Mouse (Mus musculus) midbrain, embryonic 13.5 days (tissue): Measurements from ENCODE around the gene Mylk3. TPM values are rescaled to one million over a fixed set of nuclear protein-coding genes. Genes with fewer than 3 reads are reported as not detected.

Source experiments
- ATAC-seq: fragments of 200-750 bp; cut with Nextera tagmentation; 2 replicates; pipeline ENCODE4 v1.8.0; 2017; ENCODE audit warnings: mild to moderate bottlenecking, moderate TSS enrichment, moderate library complexity
- H3K27ac ChIP-seq: fragments of 300-500 bp; sonication (generic); 2 replicates; pipeline ENCODE4 v1.5.1; 2015; ENCODE audit warnings: inconsistent platforms, mild to moderate bottlenecking, moderate library complexity
- H3K27me3 ChIP-seq: fragments of 300-500 bp; sonication (generic); 2 replicates; pipeline ENCODE4 v1.6.1; 2015; ENCODE audit warnings: mild to moderate bottlenecking, inconsistent platforms
- H3K36me3 ChIP-seq: fragments of 300-500 bp; sonication (generic); 2 replicates; pipeline ENCODE4 v1.6.1; 2015; ENCODE audit warnings: mild to moderate bottlenecking, inconsistent platforms
- H3K4me1 ChIP-seq: fragments of 300-500 bp; sonication (generic); replicated peaks from 2 replicates; pipeline ENCODE4 v1.6.1; 2015; ENCODE audit warnings: inconsistent platforms
- H3K4me2 ChIP-seq: fragments of 300-500 bp; sonication (generic); replicated peaks from 2 replicates; pipeline ENCODE4 v1.6.1; 2015; ENCODE audit warnings: moderate library complexity, mild to moderate bottlenecking, inconsistent platforms
- H3K4me3 ChIP-seq: fragments of 300-500 bp; sonication (generic); replicated peaks from 2 replicates; pipeline ENCODE4 v1.5.1; 2015; ENCODE audit warnings: mild to moderate bottlenecking, inconsistent platforms
- H3K9ac ChIP-seq: fragments of 300-500 bp; sonication (generic); replicated peaks from 2 replicates; pipeline ENCODE4 v1.6.1; 2015; ENCODE audit warnings: mild to moderate bottlenecking, inconsistent platforms
- H3K9me3 ChIP-seq: fragments of 300-500 bp; sonication (generic); 2 replicates; pipeline ENCODE4 v1.6.1; 2016; ENCODE audit warnings: mild to moderate bottlenecking, inconsistent platforms
- WGBS: fragments of 180-500 bp; shearing (Covaris S2); methylation state at CpG from one replicate; pipeline ENCODE4 v1.1.7; 2015; 5-methylcytosine and 5-hydroxymethylcytosine counted together
- polyA plus RNA-seq: library from polyadenylated mRNA; unstranded; fragments of >200 nt; fragmentation: Nextera tagmentation; extraction: Ambion mirVana; gene quantifications from 2 replicates; pipeline ENCODE4 v1.2.1, GENCODE M21; 2015

The Mylk3 gene
- polyA plus RNA-seq, 1 experiment from 2014 or later: 0.07 TPM

DNA sequence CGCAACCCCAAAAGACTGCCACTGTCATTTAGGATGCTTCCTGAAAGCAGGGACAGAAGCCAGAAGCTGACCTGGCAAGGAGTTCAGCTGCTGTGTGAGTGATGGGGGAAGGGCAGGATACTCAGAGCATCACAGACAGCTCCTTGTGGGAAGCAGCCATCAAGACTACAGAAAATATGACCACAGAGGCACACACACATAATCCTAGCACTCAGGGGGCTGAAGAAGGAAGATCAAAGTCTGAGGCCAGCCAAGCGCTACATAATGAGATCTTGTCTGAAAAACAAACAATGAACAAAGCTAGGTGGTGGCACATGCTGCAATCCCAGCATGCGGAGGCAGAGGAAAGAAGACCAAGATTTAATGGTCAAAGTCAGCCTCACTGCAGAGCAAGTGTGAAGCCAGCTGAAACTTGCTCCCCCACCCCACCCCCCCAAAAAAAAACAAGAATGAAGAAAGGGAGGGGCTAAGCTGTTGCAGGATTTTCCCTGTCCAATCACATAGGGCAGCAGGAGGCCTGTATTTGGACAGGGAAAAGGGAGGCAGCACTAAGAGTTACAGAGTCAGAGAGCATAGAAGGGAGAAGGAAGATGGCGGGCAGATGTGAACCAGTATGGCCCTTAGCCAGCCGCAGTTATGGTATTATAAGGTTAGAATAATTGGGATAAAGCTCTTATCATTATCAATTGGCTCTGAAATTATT, 46.1 kb downstream of the Mylk3 start:
- H3K36me3 ChIP-seq: no peaks in the 10 kb centered on the region
- H3K4me3 ChIP-seq: no peak overlapping the region
- ATAC-seq: 0 out of 2 replicates have a peak, but pooled peaks have one; percentile 43
- no peak overlapping the region for H3K4me2 ChIP-seq
- 60% methylated on average over 5 of the region's 5 CpGs for WGBS
- H3K4me1 ChIP-seq: peaks cover 8% of the 10 kb centered on the region
- no peak overlapping the region for H3K9ac ChIP-seq
- H3K27me3 ChIP-seq: no peaks in the 10 kb centered on the region
- H3K27ac ChIP-seq: peak overlapping the region; percentile 44; the same call in 1 of the 2 replicates
- H3K9me3 ChIP-seq: no peaks in the 10 kb centered on the region

GRCm38 (mm10) chr8:85337681-85338080, 48.5 kb downstream of the Mylk3 start:
- WGBS: 80% methylated on average over 4 of the region's 4 CpGs
- Histone ChIP-seq H3K27ac (no peak overlapping the region), H3K4me2 (no peak overlapping the region), H3K9ac (no peak overlapping the region), H3K4me1 (peaks cover 8% of the 10 kb centered on the region), H3K9me3 (no peaks in the 10 kb centered on the region), H3K36me3 (no peaks in the 10 kb centered on the region), H3K4me3 (no peak overlapping the region), H3K27me3 (no peaks in the 10 kb centered on the region)
- ATAC-seq: no peak

DNA sequence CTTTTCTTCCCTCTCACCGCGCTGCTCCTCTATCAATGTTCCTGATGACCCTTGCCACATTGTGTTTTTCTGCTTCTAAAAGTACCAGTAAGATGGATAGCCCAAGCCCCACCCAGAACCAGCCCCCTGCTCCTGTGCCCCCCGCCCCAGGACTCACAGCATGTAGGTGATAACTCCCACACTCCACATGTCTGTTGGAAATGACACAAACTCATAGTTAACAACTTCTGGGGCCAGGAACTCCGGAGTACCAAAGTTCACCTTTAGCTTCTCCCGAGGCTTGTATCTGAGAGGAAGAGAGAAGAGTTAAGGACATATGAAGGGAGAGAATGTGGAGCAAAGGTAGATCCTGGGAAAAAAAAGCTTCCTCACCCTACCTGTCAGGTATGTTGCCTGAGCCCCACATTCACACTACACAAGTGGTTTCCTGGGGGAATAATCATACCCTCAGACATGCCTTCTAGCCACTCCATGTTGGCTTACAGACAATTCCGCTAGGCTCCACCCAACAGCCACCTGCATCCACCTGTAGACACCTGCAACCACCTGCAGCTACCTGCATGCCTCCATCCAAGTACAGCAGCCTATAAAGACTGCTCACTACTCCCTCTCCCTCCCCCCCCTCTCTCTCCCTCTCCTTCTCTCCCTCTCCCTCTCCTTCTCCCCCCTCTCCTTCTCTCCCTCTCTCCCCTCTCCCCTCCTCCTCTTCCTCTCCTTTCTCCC, 49.8 kb downstream of the Mylk3 start:
- no peak overlapping the region for H3K9ac ChIP-seq
- no peak overlapping the region for H3K4me2 ChIP-seq
- no peaks in the 10 kb centered on the region for H3K9me3 ChIP-seq
- ATAC-seq: no peak
- no peaks in the 10 kb centered on the region for H3K27me3 ChIP-seq
- H3K36me3 ChIP-seq: no peaks in the 10 kb centered on the region
- WGBS: 84% methylated on average over 6 of the region's 6 CpGs
- H3K4me3 ChIP-seq: no peak overlapping the region
- H3K4me1 ChIP-seq: peaks cover 8% of the 10 kb centered on the region
- no peak overlapping the region for H3K27ac ChIP-seq

DNA sequence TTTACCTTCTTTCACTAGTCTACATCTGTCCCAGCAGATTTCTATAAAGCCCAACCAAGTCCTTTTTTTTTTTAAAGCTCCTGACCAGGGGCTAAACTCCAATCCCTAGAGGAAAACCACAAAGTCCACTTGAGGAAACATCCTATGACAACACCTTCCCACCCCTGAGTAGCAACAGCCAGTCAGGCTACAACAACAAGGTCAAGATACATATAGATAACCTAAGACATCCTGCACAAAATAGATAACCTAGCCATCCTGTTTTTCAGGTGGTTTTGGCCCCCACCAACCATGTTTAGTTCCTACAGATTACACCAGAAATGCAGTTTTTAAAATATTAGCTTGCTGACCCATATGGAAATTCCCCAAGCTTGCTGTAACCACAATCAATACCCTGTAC, 51.0 kb downstream of the Mylk3 start:
- no peak overlapping the region for H3K4me2 ChIP-seq
- H3K4me1 ChIP-seq: peaks cover 6% of the 10 kb centered on the region
- H3K4me3 ChIP-seq: no peak overlapping the region
- H3K27ac ChIP-seq: no peak overlapping the region
- H3K9me3 ChIP-seq: no peaks in the 10 kb centered on the region
- ATAC-seq: no peak
- H3K9ac ChIP-seq: no peak overlapping the region
- H3K36me3 ChIP-seq: no peaks in the 10 kb centered on the region
- no peaks in the 10 kb centered on the region for H3K27me3 ChIP-seq

GRCm38 (mm10) chr8:85329506-85329905, 56.6 kb downstream of the Mylk3 start:
- Histone ChIP-seq H3K27ac (no peak overlapping the region), H3K4me1 (no peaks in the 10 kb centered on the region), H3K36me3 (no peaks in the 10 kb centered on the region), H3K9ac (no peak overlapping the region), H3K27me3 (no peaks in the 10 kb centered on the region), H3K4me2 (no peak overlapping the region), H3K4me3 (no peak overlapping the region), H3K9me3 (no peaks in the 10 kb centered on the region)
- ATAC-seq: no peak
- 54% methylated on average over 1 of the region's 1 CpGs for WGBS

GRCm38 (mm10) chr8:85327036-85327435, 59.1 kb downstream of the Mylk3 start:
- 77% methylated on average over 9 of the region's 9 CpGs for WGBS
- Histone ChIP-seq H3K27ac (no peak overlapping the region), H3K27me3 (no peaks in the 10 kb centered on the region), H3K9me3 (no peaks in the 10 kb centered on the region), H3K4me2 (no peak overlapping the region), H3K4me3 (no peak overlapping the region), H3K36me3 (no peaks in the 10 kb centered on the region), H3K4me1 (no peaks in the 10 kb centered on the region), H3K9ac (no peak overlapping the region)
- ATAC-seq: no peak

GRCm38 (mm10) chr8:85323084-85323483, 63.1 kb downstream of the Mylk3 start:
- no peak overlapping the region for H3K27ac ChIP-seq
- H3K36me3 ChIP-seq: no peaks in the 10 kb centered on the region
- ATAC-seq: no peak
- H3K9me3 ChIP-seq: no peaks in the 10 kb centered on the region
- no peak overlapping the region for H3K4me2 ChIP-seq
- H3K4me1 ChIP-seq: no peaks in the 10 kb centered on the region
- no peak overlapping the region for H3K9ac ChIP-seq
- 82% methylated on average over 3 of the region's 3 CpGs for WGBS
- no peak overlapping the region for H3K4me3 ChIP-seq
- no peaks in the 10 kb centered on the region for H3K27me3 ChIP-seq

DNA sequence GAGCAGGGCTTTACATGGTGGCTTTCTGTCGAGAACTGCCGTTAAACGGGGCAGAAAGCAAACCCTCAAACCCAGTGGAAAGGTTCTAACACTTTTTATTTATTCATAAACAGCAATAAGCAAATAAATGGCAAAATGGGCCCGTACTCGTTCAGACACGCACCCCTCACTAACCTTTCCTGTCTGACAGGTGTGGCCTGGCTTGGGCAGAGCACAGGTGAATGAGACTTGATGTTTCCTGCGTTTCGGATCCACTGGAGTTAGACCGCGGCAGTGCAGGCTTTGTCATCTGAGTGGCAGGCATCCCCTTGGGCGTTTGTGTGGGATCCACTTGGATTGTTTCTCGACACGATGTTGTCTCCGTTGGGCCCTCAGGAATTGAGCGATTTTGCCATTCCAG, 64.2 kb downstream of the Mylk3 start:
- WGBS: 87% methylated on average over 15 of the region's 15 CpGs
- Histone ChIP-seq H3K27ac (no peak overlapping the region), H3K9me3 (no peaks in the 10 kb centered on the region), H3K36me3 (no peaks in the 10 kb centered on the region), H3K4me2 (no peak overlapping the region), H3K9ac (no peak overlapping the region), H3K4me1 (no peaks in the 10 kb centered on the region), H3K27me3 (no peaks in the 10 kb centered on the region), H3K4me3 (no peak overlapping the region)
- ATAC-seq: no peak

GRCm38 (mm10) chr8:85318534-85318933, 67.6 kb downstream of the Mylk3 start:
- Histone ChIP-seq H3K9me3 (no peaks in the 10 kb centered on the region), H3K4me1 (no peaks in the 10 kb centered on the region), H3K9ac (no peak overlapping the region), H3K27ac (no peak overlapping the region), H3K4me3 (no peak overlapping the region), H3K4me2 (no peak overlapping the region), H3K27me3 (no peaks in the 10 kb centered on the region), H3K36me3 (no peaks in the 10 kb centered on the region)
- WGBS: 85% methylated on average over 4 of the region's 4 CpGs
- no peak for ATAC-seq

- Histone ChIP-seq H3K4me2 (no peak overlapping the region), H3K27me3 (no peaks in the 10 kb centered on the region), H3K27ac (no peak overlapping the region), H3K4me1 (no peaks in the 10 kb centered on the region), H3K4me3 (no peak overlapping the region), H3K36me3 (peaks cover 14% of the 10 kb centered on the region), H3K9me3 (no peaks in the 10 kb centered on the region), H3K9ac (no peak overlapping the region)
- 86% methylated on average over 3 of the region's 3 CpGs for WGBS
- ATAC-seq: no peak
Measured at GRCm38 (mm10) chr8:85313036-85313435, 73.1 kb downstream of the Mylk3 start.

- ATAC-seq: no peak
- no peak overlapping the region for H3K9ac ChIP-seq
- H3K4me3 ChIP-seq: no peak overlapping the region
- H3K4me1 ChIP-seq: no peaks in the 10 kb centered on the region
- H3K27ac ChIP-seq: no peak overlapping the region
- no peaks in the 10 kb centered on the region for H3K9me3 ChIP-seq
- no peaks in the 10 kb centered on the region for H3K27me3 ChIP-seq
- H3K36me3 ChIP-seq: peaks cover 24% of the 10 kb centered on the region
- H3K4me2 ChIP-seq: no peak overlapping the region
Measured at GRCm38 (mm10) chr8:85311743-85312142, 74.4 kb downstream of the Mylk3 start.

- Histone ChIP-seq H3K9me3 (no peaks in the 10 kb centered on the region), H3K27me3 (no peaks in the 10 kb centered on the region), H3K4me3 (no peak overlapping the region), H3K4me1 (no peaks in the 10 kb centered on the region), H3K36me3 (peaks cover 47% of the 10 kb centered on the region), H3K9ac (no peak overlapping the region), H3K4me2 (no peak overlapping the region), H3K27ac (no peak overlapping the region)
- 96% methylated on average over 2 of the region's 2 CpGs for WGBS
- no peak for ATAC-seq
Measured at GRCm38 (mm10) chr8:85308564-85308963, 77.6 kb downstream of the Mylk3 start.
